Mouse (Mus musculus) liver, embryonic 14.5 days (tissue): ENCODE results near the gene Zfp593. TPM values are rescaled to one million over a fixed set of nuclear protein-coding genes. Genes with fewer than 3 reads are reported as not detected.

Source experiments
- ATAC-seq: fragments of 200-750 bp; cut with Nextera tagmentation; 2 replicates; pipeline ENCODE4 v1.8.0; 2017; ENCODE audit warnings: moderate number of reproducible peaks, mild to moderate bottlenecking, moderate library complexity; ENCODE audit not compliant: insufficient read depth
- DNase-seq, 3 experiments: peaks; one replicate each; pipeline ENCODE4 v3.0.0-alpha.2; 2012 to 2013; ENCODE audit warnings: low read depth in 3 of 3, low spot score in 3 of 3
- H3K27ac ChIP-seq: fragments of 300-500 bp; sonication (generic); 2 replicates; pipeline ENCODE4 v1.5.1; 2014; ENCODE audit warnings: moderate library complexity, mild to moderate bottlenecking, control low read depth, inconsistent platforms
- H3K27me3 ChIP-seq: fragments of 300-500 bp; sonication (generic); 2 replicates; pipeline ENCODE4 v1.6.1; 2014; ENCODE audit warnings: mild to moderate bottlenecking, low read length, moderate library complexity; ENCODE audit not compliant: control insufficient read depth, insufficient read depth
- H3K36me3 ChIP-seq: fragments of 300-500 bp; sonication (generic); replicated peaks from 2 replicates; pipeline ENCODE4 v1.6.1; 2014; ENCODE audit warnings: low read depth; ENCODE audit not compliant: control insufficient read depth, insufficient read depth
- H3K4me1 ChIP-seq, 2 experiments: fragments of 200-500 bp in 1 of 2; fragments of 300-500 bp in 1 of 2; sonication (generic) in 1 of 2; replicated peaks; 2 replicates each; pipeline ENCODE4 v1.6.1; 2012 to 2014; ENCODE audit warnings: antibody characterized with exemption in 1 of 2, inconsistent platforms in 1 of 2, low read length in 1 of 2; ENCODE audit not compliant: control insufficient read depth in 2 of 2, insufficient read depth in 2 of 2
- H3K4me2 ChIP-seq: fragments of 300-500 bp; sonication (generic); 2 replicates; pipeline ENCODE4 v1.6.1; 2014; ENCODE audit warnings: low read depth, mild to moderate bottlenecking, control low read depth, moderate library complexity
- H3K4me3 ChIP-seq, 2 experiments: fragments of 200-500 bp in 1 of 2; fragments of 300-500 bp in 1 of 2; sonication (generic) in 1 of 2; 2 replicates each; pipeline ENCODE4 v1.5.1; 2012 to 2014; ENCODE audit warnings: low read depth in 2 of 2, low read length in 2 of 2, mild to moderate bottlenecking in 2 of 2, control low read depth in 1 of 2, inconsistent platforms in 1 of 2, moderate library complexity in 1 of 2; ENCODE audit not compliant: insufficient read depth in 1 of 2
- H3K9ac ChIP-seq: fragments of 300-500 bp; sonication (generic); replicated peaks from 2 replicates; pipeline ENCODE4 v1.6.1; 2014; ENCODE audit warnings: mild to moderate bottlenecking, control low read depth, moderate library complexity
- H3K9me3 ChIP-seq: fragments of 300-500 bp; sonication (generic); 2 replicates; pipeline ENCODE4 v1.6.1; 2016; ENCODE audit warnings: low read length, mixed read lengths; ENCODE audit not compliant: control insufficient read depth
- CTCF ChIP-seq: IDR thresholded peaks from 2 replicates; pipeline ENCODE4 v1.5.1; 2016; ENCODE audit warnings: antibody characterized with exemption, low read depth, control low read depth
- EP300 ChIP-seq: IDR thresholded peaks from 2 replicates; pipeline ENCODE4 v1.6.1; 2016; ENCODE audit warnings: antibody characterized with exemption, low read depth
- WGBS: fragments of 180-500 bp; shearing (Covaris S2); extraction: QIAGEN DNeasy Blood & Tissue Kit; methylation state at CpG from one replicate; pipeline ENCODE4 v1.1.7; 2014; ENCODE audit not compliant: insufficient replicate concordance; 5-methylcytosine and 5-hydroxymethylcytosine counted together
- polyA plus RNA-seq, 2 experiments: library from polyadenylated mRNA; depleted of rRNA in 1 of 2; stranded (reverse) in 1 of 2; unstranded in 1 of 2; fragments of >200 nt; fragmentation: Nextera tagmentation in 1 of 2; extraction: Ambion mirVana in 1 of 2; gene quantifications; 2 replicates each; pipeline versions ENCODE4 v1.2.1 to v1.2.3; 2012 to 2014

The Zfp593 gene
- 5.6 and 6.4 TPM in 2 replicates for polyA plus RNA-seq (2012; rRNA removed)
- 7.1 TPM in 2 replicates for polyA plus RNA-seq (2014; fragmentation: Nextera tagmentation; extraction: Ambion mirVana)

DNA sequence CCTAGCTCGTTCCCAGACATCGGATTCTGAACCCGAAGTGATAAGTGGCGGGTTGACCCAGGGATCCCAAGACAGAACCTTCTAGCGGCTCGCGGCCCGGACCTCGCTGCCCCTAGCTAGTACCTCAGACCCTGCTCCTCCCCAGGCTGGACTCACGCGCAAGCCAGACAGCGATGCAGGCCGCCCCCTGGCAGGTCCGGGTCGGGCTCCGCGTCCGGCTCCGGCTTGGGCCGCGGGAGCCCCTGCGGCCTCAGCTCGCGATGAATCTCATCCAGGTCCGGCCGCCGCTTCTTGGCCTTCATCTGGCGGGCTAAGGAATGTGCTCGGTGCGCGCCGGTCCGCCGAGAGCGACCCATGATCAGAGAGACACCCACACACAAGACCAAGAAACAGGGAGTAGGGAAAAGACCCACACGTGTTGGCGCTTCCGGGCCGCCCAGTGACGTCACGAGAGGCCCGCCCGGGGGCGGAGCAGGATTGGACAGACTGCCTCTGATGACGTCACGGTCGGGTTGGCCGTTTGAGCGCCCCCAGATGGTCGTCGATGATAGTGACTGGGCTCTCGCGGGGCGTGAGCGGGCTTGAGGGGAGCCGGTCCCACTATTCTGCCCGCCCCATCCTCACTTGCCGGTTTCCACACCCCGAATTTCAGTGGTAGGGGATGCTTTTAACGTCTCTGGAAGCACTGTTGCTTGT lies at the start of gene Zfp593:
TSS of gene Zfp593 (minus strand) at position 445 of the 696 bp plus-strand sequence.
- Histone ChIP-seq H3K9me3 (no peaks in the 10 kb centered on the region), H3K27ac (no peak within 1 kb of the TSS), H3K27me3 (peaks cover 28% of the 10 kb centered on the region), H3K4me1 (peaks cover 2 to 3% of the 10 kb centered on the region in 2 experiments; a peak in 2 of 4 replicates), H3K4me3 (peak within 1 kb of the TSS; percentile 73 to 84), H3K4me2 (peak within 1 kb of the TSS; percentile 93), H3K9ac (peak within 1 kb of the TSS; percentile 86), H3K36me3 (no peaks in the 10 kb centered on the region)
- DNase-seq (peak; percentile 78 to 81 (median 80)), ATAC-seq (peak; percentile 86)
- under 1% methylated on average over 60 of the region's 60 CpGs for WGBS
- peak; percentile 90 for TF ChIP-seq CTCF
- peak; percentile 35; the same call in 1 of the 2 replicates for TF ChIP-seq EP300

DNA sequence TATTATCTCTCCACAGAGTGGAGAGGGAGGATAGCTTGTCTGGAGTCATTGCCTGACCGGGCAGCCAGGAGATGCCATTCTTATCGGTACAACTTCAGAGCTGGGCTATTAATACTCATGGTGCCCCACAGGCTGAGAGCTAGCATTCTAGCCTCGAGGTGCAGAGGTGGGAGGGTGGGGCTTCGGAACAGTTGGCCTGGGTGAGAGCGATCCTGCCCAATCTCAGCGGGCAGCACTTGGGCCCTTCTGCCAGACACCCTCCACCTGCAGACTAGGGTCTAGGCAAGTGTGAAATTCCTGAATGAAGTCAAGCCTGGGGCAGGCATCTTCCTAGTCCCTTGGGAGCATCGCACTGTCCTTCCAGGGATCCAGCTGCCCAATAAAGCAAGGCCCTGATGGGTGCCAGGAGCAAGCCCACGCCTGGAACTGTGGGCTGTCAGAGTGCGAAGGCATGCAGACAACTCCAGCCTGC lies 48.3 kb upstream of the Zfp593 start:
- no peaks in the 10 kb centered on the region for H3K9me3 ChIP-seq
- ATAC-seq (no peak), DNase-seq (no peak)
- peaks cover 0 to 2% of the 10 kb centered on the region in 2 experiments; a peak in 1 of 4 replicates for H3K4me1 ChIP-seq
- H3K4me2 ChIP-seq: no peak overlapping the region
- H3K27ac ChIP-seq: no peak overlapping the region
- TF ChIP-seq CTCF: no peak
- TF ChIP-seq EP300: no peak
- no peak overlapping the region for H3K4me3 ChIP-seq
- no peak overlapping the region for H3K9ac ChIP-seq
- H3K36me3 ChIP-seq: no peaks in the 10 kb centered on the region
- no peaks in the 10 kb centered on the region for H3K27me3 ChIP-seq
- 40% methylated on average over 9 of the region's 9 CpGs for WGBS

DNA sequence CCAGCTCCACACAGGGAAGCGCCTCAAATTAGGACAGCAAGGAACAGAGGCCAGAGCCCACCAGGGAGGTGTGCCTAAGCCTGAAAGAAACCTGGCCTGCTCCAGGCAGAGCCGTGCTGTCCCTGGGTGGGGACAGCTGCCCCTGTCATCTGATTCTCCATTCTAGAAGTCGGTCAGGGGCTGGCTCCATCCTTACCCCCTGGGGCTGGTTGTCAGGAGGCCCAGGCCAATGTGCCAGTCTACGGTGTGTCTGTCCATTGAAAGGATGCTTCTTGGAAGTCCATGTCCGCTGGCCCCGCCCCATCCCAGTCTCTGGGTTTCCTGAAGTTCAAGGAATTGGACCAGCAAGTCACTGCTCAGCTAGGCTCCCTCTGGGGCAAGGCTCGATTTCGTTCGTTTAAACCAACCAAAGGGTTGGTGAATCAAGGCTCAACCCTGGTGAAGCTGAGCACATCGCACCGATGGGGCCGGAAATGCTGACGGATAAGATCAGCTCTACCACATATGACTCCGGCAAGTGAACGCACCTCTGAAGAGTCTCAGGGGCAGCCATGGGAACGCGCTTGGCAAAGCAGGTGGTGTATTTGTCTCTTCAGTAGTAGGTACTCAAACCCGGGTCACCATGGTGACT lies 47.8 kb upstream of the Zfp593 start:
- no peaks in the 10 kb centered on the region for H3K9me3 ChIP-seq
- peaks cover 4 to 8% of the 10 kb centered on the region in 2 experiments for H3K4me1 ChIP-seq
- WGBS: 56% methylated on average over 18 of the region's 18 CpGs
- no peak overlapping the region for H3K9ac ChIP-seq
- ATAC-seq: no peak
- H3K27ac ChIP-seq: no peak overlapping the region
- no peaks in the 10 kb centered on the region for H3K27me3 ChIP-seq
- TF ChIP-seq EP300: no peak
- H3K4me3 ChIP-seq: no peak overlapping the region
- no peak overlapping the region for H3K4me2 ChIP-seq
- no peak for DNase-seq
- no peaks in the 10 kb centered on the region for H3K36me3 ChIP-seq

DNA sequence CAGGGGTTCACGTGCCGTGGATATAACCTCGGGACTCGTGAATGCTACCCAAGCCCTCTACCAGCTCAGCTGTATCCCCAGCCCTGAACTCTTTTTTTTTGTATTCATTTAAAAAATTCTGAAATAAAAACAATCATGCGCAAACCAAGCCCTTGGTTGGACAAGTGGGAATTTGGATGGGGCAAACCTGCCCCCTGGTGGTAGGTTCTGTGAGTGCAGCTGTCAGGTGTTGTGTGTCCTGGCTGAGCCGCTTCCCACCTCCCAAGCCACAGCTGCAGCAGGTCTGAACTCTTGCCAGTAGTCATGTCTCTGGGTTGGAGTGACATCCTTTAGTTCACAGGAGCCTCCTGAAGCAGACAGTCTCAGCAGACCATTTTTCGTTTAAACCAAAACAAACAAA lies 46.7 kb upstream of the Zfp593 start:
- no peak overlapping the region for H3K4me3 ChIP-seq
- no peak overlapping the region for H3K9ac ChIP-seq
- H3K4me2 ChIP-seq: no peak overlapping the region
- H3K9me3 ChIP-seq: no peaks in the 10 kb centered on the region
- H3K27me3 ChIP-seq: no peaks in the 10 kb centered on the region
- H3K4me1 ChIP-seq: peaks cover 4 to 10% of the 10 kb centered on the region in 2 experiments
- no peak for ATAC-seq
- peak; percentile 54 to 57 (median 55) for DNase-seq
- WGBS: 19% methylated on average over 7 of the region's 7 CpGs
- H3K27ac ChIP-seq: no peak overlapping the region
- no peaks in the 10 kb centered on the region for H3K36me3 ChIP-seq
- peak; percentile 96 for TF ChIP-seq CTCF
- no peak for TF ChIP-seq EP300
